Mouse (Mus musculus): ENCODE measurements around the gene Ccpg1. TPM values are rescaled to one million over a fixed set of nuclear protein-coding genes. Genes with fewer than 3 reads are reported as not detected.

The Ccpg1 gene
- total RNA-seq (2021) = 100 to 1,000 TPM; 160 to 172 TPM

DNA sequence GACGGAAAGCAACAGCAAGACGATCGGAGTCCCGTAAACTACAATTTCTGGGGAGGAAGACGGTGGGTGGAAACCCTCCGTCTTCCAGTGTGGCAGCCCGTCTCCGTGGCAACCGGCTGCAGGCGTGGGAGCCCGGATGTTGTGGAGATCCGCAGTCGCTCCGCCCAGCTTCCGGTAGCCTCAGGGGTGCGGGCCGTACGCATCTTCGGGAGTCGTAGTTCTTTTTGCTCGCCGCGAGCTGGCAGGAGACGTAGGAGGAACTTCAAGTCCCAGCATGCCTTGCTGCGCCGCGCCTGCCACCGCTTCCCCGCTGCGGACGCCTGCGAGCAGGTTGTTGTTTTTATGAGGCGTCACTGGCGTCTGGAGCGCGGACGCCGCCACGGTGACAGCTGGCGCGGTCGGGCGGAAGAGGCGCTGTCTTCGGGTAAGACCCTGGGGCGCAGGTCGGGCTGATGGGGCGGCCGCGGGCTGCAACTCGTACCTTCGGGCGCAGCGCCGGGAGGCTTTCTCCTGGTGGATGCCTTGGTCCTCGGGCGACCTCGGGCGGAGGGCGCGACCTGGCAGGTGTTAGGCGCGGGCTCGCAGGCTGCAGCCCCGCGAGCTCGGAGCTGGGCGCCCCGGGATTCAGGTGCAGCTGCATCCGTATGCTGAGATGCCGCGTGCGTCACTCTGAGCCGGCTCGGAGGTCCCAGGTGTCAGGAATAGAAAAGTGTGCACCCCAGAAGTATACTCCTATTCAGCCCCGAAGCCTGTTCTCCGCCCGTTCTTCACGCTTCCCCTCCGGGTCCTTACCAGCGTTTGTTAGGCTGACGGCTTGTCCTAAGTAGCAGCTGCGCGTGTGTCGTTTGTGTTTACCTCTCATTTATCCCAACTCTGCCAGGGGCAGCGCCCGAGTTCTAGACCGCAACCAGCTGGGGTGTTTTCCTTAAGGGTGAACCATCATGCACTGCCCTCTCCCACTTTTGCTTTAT lies at the start of gene Ccpg1, which contains the start of gene Ccpg1os:
Gene Ccpg1, plus strand, starts transcription at position 180 of the 971 bp plus-strand sequence.
Gene Ccpg1os, minus strand, starts transcription at position 133 of the 971 bp plus-strand sequence.
- peak; percentile 94 to 97 for DNase-seq

DNA sequence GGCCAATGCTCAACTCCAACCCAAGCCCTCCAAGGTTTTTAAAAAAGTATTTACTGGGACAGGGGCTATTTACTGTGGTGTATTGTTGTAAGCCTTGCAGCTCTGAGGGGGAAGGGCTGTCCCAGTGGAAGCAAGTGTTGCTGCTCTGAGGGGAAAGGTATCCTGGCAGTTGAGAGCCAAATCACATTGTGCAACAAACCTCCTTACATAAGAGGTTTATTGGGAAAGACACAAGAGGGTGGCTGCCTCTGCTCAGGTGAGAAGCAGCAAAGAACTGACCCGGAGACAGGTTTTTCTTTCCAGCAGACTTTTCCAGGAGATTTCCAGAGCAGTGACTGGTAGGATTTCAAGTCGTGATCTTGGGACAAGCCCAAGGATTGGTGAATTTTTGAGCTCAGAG lies 48.9 kb upstream of the Ccpg1 start:
- no peak for DNase-seq

DNA sequence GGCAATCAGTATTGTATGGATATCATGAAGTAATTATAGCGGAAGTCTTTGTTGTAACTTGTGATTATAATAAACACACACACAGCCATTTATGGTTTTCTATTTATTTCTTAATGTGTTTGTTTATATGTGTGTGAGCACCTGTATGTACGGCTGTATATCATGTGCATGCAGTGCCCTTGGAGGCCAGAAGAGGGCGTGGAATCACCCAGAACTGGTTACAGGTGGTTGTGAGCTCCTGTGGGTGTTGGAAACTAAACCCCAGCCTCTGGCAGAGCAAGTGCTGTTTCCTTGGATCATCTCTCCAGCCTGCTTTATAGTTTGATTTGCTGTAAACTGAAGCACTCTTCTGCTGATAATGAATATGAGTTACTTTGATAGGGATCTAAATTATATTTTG lies 41.8 kb upstream of the Ccpg1 start:
- no peak for DNase-seq

DNA sequence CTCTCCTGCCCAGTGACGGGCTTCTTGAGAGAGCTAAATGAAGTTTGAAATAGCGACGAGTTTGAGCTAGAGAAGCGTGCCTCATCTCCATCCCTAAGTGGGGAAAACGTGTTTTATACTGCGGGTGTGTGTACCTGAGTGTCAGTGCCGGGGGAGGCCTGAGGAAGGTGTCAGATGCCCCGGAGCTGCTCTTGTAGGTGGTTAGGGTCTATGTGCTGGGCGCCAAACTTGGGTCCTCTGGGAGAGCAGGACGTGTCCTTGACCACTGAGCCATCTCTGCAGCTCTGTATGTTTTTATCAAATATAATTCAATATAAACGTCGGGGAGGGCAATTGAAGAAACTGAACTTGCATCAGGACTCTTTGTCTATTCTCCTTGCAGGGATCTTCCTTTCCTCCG lies 40.9 kb upstream of the Ccpg1 start:
- DNase-seq = no peak

DNA sequence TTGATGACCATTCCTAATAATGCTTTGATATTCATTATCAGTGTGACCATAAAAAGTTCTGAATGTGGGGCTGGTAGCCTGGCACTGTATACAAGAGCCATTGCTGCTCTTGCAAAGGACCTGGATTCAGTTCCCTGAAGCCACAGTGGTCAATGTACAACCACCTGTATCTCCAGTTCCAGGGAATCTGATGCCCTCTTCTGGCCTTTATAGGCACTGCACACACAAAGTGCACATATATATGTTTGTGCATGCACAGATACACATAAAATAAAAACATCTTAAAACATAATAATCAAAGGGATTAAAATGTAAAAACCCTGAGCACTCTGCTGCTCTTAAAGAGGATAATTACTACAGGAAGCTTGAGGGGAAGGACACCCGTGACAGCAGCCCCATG lies 38.2 kb upstream of the Ccpg1 start:
- DNase-seq = no peak

DNA sequence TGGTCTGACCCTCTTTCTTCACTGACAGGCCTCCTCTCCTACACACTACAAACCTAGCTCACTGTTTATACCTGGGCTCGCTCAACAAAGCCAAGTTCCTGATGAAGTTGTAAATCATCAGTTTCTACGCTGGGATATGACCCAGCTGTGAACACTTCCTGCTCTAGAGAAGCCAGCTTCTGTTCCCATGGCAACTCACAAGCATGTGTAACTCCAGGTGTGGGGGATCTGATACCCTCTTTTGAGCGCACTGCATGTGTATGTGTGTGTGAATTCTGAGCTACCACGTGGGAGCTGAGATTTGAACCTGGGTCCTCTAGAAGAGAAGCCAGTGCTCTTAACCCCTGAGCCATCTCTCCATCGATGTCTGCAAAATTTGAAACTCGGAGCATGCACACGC lies 35.7 kb upstream of the Ccpg1 start:
- DNase-seq = no peak

DNA sequence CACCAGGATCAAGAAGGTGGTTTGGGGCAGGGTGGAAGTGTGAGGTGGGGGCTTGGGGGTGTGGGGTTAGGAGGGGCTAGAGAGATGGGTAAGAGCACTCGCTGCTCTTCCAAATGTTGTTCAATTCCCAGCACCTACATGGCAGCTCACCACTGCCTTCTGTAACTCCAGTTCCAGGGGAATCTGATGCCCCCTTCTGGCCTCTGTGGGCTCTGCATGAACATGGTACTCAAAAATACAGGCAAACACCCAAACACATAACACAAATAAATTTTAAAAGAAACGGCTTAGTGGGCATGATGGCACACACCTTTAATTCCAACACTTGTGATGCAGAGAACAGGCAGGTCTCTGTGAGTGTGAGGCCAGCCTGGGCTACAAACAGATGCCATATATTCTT lies 30.5 kb upstream of the Ccpg1 start:
- DNase-seq = no peak

DNA sequence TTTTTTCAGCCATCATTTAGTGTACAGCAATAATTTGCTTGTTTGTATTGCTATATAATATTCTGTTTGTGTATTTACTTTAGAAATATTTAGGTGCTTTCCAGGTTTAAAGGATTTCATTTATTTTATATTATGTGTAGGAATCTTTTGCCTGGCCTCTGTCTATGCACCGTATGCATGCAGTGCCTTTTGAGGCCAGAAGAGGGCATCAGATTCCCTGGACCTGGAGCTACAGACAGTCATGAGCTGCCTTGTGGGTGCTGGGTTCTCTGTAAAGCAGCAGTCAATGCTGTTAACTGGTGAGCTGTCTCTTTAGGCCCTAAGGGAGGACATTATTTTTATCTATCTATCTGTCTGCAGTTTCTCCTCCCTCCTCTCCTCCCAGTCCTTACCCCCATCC lies 29.7 kb upstream of the Ccpg1 start:
- no peak for DNase-seq

DNA sequence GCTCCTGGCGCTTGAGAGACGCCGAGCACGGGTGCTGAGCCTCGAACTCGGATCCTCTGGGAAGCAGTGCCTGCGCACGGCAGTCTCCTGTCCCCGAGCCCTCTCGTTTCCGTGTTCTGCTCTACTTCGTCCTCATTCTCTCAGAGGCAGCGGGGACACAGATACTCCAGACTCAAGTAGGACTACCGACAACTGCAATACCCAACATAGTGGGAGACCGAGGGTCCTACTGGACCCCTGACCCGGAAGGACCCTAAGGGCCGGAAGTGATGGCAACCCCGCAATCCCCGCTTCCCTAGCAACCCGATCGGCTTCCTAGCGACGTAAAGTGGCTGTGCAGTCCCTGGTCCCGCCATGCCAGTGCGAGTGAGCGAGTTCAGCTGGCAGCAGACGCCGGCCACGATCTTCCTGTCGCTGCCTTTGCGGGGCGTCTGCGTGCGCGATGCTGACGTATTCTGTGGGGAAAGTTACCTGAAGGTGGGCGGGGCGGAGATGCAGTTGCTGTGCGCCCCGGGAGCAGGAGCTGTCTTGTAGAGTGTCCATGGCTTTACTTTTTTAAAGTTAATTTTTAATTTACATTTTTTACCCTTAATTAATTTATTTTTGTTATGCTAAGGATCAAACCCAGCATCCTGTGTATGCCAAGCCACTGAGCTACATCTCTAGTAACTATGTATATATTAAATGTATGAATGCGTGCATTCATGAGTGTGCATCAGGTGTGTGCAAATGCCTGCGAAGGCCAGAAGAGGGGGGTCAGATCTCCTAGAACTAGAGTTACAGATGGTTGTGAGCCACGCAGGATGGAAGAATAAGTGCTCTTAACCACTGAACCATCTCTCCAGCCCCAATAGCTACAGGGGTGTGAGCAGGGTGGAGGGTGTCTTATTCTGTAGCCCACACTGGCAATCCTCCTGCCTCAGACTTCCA lies 26.4 kb upstream of the Ccpg1 start, which contains the start of the genes Dyx1c1 and Gm44503:
Gene Dyx1c1, plus strand, starts transcription at position 265 of the 930 bp plus-strand sequence.
Gene Gm44503, plus strand, starts transcription at position 332 of the 930 bp plus-strand sequence.
- DNase-seq = peak; percentile 64 to 68

DNA sequence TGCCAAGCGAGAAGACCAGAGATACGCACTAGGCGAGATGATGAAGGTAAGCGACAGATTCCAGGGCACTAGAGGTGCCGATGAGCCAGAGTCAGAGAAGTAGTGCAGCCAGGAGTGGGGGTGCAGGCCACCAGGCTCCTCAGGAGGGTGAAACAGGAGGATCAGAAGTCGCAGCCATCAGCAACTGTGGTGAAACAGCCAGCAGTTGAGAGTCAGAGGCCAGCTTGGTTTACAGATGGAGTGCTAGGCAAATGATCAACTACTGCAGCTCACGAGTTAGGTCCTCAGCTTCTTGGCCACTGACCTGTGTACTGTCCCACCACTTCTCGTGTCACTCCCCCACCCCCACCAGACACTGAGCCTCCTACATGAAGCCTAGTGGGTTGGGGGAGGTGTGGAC lies 23.9 kb upstream of the Ccpg1 start:
- no peak for DNase-seq

DNA sequence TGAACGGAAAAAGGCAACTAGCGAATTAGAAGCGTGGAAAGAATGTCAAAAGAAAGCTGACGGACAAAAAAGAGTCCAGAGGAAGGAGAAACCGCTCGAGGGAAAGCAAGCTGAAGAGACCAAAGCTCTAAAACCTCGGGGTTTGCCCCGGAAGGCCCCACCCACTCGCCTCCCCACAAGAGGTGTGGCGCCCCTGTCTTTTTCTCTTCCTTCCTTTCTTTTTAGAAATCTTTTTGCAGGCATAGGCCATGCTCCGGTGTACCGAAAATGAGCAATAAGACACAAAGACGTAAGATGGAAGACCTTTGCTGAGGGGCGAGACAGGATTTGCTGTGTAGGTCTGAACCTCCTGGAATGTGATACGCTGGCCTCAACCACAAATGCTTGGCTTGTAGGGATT lies 23.3 kb upstream of the Ccpg1 start:
- DNase-seq = no peak

DNA sequence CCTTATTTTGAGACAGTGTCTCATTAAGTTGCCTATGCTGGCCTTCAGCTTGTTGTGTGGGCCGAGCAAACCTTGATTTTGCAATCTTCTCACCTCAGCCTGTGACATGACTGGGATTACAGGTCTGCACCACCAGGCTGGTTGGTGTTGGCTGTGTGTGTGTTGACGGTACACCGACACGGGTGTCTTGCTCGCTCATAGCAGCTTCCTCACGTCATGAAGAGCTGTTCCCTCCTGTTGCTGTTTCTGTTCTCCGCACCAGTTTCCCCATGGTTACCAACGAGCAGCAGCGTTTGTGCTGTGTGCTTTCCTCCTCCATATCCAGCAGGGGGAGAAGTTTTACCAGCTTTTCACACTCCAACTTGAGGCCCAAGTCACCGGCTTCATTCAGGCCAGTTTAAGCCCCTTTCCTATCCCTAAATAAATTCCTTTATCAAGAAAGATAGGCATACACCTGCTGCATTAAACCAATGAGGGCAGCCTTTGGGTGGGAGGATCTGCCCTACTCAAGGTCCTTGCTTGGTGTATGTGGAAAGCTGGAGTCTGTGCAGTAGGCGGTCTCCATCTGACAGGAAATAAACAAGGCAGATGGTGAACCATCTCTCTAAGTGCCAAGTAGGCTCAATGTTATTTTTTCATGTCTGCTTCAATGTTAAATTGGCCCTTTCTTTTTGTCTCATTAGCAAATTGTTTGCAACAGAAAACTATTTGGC lies 16.7 kb upstream of the Ccpg1 start:
- DNase-seq = peak; percentile 79 to 83

DNA sequence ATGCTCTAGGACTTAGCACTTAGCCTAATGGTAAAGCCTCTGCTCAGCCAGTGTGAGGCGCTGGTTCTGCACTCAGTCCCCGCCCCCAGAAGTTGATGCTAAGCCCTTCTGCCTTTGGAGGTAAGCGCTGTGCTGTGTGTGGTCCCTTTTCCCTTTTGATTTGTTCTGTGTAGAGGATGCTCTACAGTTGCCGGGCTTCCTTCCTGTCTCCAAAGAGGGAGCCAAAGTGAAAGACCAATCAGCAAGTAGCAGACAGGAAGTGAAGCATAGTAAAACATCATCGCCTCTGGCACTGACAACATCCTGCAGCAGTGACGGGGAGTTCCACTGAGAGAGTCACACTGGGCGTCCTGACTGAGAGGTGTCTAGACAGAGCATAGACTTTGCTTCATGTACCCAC lies 15.4 kb upstream of the Ccpg1 start:
- DNase-seq = no peak

DNA sequence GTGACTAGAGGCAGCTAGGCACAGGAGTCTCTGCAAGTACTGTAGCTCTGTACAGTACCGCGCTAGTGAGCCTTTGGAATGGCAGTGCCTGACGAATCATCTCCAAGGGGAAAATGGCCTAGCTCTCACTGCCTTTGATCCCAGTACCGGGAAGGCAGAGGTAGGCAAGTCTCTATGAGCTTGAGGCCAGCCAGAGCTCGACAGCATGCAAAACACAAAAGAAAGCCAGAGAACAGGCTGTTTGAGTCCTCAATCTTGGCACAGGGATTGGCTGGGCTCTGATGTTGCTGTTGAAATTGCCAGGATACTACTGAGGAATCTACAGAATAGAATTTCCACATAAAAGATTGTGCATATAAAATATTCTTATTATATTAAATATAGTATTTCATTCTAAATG lies 12.8 kb upstream of the Ccpg1 start:
- DNase-seq = peak; percentile 25 to 27

DNA sequence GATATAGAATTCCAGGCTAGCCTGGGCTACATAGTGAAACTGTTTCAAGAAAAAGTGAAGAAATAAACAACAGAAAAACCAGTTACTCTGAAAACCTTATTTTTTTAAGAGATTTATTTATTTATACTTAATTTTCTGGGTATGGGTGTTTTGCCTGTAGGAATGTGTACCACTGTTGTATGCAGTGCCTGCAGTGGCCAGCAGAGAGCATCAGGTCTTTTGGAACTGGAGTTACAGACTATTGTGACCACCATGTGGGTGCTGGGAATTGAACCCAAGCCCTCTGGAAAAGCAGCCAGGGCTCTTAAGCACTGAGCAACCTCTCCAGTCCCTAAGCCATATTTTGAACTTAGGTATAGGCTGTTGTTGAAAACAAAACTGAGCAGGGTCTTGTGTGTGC lies 12.2 kb upstream of the Ccpg1 start:
- DNase-seq = no peak

DNA sequence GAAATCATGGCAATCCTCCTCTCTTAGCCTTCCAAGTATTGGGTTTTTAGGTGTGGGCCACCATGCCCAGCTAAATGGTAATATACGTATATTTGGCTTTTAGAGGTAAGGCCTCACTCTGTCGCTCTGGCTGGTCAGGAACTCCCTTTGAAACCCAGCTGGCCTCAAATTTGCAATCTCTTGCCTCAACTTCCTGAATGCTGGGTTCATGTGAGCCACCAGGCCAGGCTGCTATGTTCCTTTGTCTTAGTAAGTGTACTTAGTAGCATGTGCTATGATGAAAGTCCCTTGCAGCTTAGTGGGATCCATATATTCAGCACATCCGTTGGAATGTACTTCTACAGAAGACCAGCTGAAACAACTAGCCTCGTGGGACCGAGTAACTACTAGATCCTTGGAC lies 10.5 kb upstream of the Ccpg1 start:
- DNase-seq = no peak

DNA sequence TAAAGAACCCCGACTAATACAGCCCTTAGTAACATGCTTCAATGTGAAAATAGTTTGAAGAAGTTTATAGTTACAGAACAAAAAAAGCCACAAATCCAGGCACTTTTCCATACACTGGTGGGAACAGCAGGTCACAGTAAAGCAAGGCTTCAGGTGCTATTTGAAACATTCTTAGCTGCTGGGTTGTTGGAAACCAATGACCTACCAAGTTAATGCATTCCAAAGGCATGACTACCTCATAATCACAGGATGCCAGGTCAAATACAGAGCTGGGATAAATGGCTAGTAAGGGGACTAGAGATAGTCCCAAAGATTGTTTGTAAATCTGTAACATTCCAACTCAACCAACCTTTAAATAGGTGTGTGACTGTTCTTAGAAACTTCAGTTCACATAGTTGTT lies 10.0 kb upstream of the Ccpg1 start:
- DNase-seq = no peak

DNA sequence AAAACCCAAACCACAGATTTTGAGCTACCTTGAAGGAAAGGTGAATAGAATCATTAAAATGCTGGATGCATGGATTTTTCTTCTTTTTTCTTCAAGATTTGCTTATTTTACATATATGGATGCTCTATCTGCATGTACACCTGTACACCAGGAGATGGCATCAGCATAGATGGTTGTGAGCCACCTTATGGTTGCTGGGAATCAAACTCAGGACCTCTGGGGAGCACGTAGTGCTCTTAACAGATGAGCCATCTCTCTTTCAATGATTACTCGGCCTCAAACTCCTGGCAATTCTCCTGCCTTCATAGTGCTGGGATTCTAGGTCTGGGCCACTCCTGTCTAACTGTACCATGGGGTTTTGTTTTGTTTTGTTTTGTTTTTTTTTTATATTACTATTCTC lies 2.2 kb upstream of the Ccpg1 start:
- no peak for DNase-seq

DNA sequence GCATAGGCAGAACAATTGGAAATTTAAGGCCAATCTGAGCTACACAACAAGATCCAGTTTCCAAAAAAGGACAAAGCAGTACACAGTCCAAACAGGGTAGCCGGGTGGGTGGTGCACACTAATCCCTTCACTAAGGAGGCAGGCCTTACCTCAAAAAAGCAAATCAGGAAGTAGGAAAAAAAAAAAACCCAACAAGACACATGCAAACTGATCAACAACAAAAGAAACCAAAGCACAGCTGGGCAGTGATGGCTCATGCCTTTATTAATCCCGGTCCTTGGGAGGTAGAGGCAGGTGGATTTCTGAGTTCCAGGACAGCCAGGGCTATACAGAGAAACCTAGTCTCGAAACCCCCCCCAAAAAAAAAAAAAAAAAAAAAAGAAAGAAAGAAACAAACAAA lies 2.5 kb downstream of the Ccpg1 start:
- DNase-seq = no peak

DNA sequence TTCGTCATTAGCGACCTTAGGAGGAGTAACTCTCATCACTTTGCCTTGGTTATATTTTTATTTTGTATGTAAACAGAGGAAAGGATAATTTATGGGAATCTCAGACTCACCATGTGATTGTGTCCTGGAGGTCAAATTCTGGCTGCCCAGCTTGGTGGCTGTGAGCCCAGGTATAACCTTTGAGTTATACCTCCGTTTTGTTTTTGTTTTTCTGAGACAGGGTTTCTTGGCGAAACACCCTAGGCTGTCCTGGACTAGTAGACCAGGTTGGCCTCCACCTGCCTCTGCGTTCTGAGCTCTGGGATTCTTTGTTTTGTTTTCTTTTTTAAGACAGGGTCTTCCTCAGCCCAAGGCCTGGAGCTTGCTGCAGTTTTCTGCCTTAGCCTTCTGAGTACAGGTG lies 3.5 kb downstream of the Ccpg1 start:
- DNase-seq = no peak

DNA sequence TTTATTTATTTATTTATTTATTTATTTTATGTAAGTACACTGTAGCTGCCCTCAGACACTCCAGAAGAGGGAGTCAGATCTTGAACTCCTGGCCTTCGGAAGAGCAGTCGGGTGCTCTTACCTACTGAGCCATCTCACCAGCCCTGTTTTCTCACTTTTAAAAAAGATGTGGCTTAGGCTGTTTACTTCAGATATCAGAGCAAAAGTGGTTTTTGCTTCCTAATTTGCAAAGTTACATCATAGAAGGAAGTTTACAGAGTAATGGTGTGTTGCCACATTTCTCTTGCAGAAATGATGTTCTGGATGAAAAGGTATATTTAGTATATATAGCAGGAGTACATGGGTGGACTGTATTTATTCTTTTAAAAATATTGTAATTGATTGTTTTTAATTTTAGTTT lies 6.2 kb downstream of the Ccpg1 start:
- no peak for DNase-seq

DNA sequence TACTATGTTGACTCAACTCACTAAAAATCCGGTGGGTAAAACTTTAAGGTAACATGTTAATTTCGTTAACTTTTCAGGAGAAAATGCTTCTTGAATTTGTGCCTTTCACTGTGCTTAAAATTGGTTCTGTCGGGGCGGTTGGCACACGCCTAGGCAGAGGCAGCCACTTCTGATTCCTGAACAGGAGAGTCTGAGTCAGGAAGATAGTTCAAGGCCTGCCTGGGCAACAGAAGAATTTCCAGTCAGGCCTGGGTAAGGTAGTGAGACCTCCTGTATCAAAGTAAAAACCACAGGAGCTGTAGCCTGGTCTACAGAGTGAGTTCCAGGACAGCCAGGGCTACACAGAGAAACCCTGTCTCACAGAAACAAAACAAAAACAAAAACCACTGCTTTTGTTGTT lies 7.3 kb downstream of the Ccpg1 start:
- DNase-seq = no peak

All from layer of hippocampus, postnatal 36 days (tissue).